Mouse (Mus musculus): ENCODE data around the gene Grin3a.

DNA sequence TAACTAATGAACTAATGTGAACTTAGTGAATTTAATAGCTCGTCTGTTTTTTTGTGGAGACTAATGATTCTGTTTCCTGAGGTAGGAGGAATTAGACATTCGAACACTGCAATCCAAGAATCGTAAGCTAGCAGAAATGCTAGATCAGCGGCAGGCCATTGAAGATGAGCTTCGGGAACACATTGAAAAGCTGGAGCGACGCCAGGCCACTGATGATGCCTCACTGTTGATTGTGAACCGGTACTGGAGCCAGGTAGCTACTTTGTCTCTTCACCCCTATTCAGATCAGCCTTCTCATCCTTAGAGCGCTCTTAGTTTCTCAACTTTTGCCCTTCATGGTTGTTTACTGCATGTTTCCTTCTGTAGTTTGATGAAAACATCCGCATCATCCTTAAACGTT, 207.7 kb downstream of the Grin3a start:
- TF ChIP-seq POLR2A (IDR thresholded peaks at IDR 0.05; ENCODE audit: control insufficient read depth, extremely low read depth, insufficient read depth, low read length, poor library complexity), result no peak
- no peak for TF ChIP-seq CTCF (IDR thresholded peaks at IDR 0.05; ENCODE audit: borderline replicate concordance, control insufficient read depth, extremely low read depth, insufficient read depth, low read length, poor library complexity)
